In the genomic region with DNA sequence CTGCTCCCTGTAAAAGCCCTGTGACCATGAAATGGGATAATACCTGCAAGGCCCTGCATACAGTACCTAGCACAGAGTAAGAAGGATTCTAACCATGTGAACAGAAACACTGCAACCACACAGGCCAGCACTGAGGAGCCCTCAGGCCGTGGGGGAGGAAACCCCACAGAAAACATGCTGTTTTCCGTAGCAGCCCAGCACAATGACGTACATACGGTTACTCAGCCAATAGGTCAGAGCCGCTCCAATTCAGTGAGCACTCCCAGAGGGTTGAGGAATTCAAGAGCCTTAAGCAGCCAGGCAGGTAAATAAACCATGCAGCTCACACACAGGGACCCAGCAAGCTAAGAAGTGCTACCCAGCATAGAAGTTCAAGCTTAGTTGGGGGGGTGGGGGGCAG, we compare ENCODE assay signal across 11 mouse cellular contexts. TPM values are rescaled to one million over a fixed set of nuclear protein-coding genes. Genes with fewer than 3 reads are reported as not detected.
DNase-seq lines count a peak whose midpoint lies in the region; ATAC-seq and TF ChIP-seq lines count a peak whose summit lies in the region.
"Had no signal": no experiment of that assay in that cellular context is flagged by ENCODE, and none has a peak within 500 bp of the region (broad histone marks: within the 10 kb centered on the region; RNA-seq: fewer than 3 reads in every experiment).

No protein-coding gene starts in this region.

- no peaks in the 10 kb centered on the region for H3K27me3 ChIP-seq in kidney, adult 2 months (replicated peaks; ENCODE audit: control insufficient read depth, insufficient read depth, low read length)
- peaks cover 17% of the 10 kb centered on the region for H3K27me3 ChIP-seq in embryonic facial prominence, embryonic 10.5 days (replicated peaks; ENCODE audit: low read depth, poor library complexity, severe bottlenecking)
- no peaks in the 10 kb centered on the region for H3K27me3 ChIP-seq in kidney, postnatal 0 days (ENCODE audit: insufficient read depth, low read length)
- H3K27me3 ChIP-seq in midbrain, embryonic 13.5 days: no peaks in the 10 kb centered on the region
- no peaks in the 10 kb centered on the region for H3K27me3 ChIP-seq in liver, embryonic 11.5 days (replicated peaks; ENCODE audit: control insufficient read depth, insufficient read depth, low read length)

- peak; percentile 60 for DNase-seq in kidney, adult 2 months
- no peak for DNase-seq in kidney, adult 8-10 months
- no peak for DNase-seq in embryonic facial prominence, embryonic 10.5 days (ENCODE audit: low spot score)
- DNase-seq in kidney, postnatal 0 days (ENCODE audit: low spot score): no peak
- DNase-seq in embryo, embryonic 9.5 days (ENCODE audit: extremely low spot score): no peak
- DNase-seq in adrenal gland, postnatal 10 days: no peak
- DNase-seq in liver, embryonic 11.5 days (ENCODE audit: low spot score): no peak
- DNase-seq: heart, adult 18-20 months; thymus, adult 18-20 months had no signal

- H3K4me3 ChIP-seq in kidney, adult 2 months (ENCODE audit: insufficient read depth, low read depth, low read length): no peak overlapping the region
- H3K4me3 ChIP-seq in embryonic facial prominence, embryonic 10.5 days: peak overlapping the region; percentile 68; the same call in 1 of the 2 replicates
- H3K4me3 ChIP-seq in kidney, postnatal 0 days (replicated peaks; ENCODE audit: low read depth, low read length): no peak overlapping the region
- H3K4me3 ChIP-seq in midbrain, embryonic 13.5 days (replicated peaks): peak overlapping the region; percentile 81; the same call in 1 of the 2 replicates
- no peak overlapping the region for H3K4me3 ChIP-seq in liver, embryonic 11.5 days (ENCODE audit: low read depth, low read length)

- H3K9ac ChIP-seq in kidney, postnatal 0 days (ENCODE audit: low read depth, low read length): no peak overlapping the region
- peak overlapping the region; percentile 42 for H3K9ac ChIP-seq in midbrain, embryonic 13.5 days (replicated peaks)
- H3K9ac ChIP-seq in liver, embryonic 11.5 days (ENCODE audit: low read depth, low read length): no peak overlapping the region

- no peak for TF ChIP-seq POLR2A in kidney, adult 2 months (IDR thresholded peaks at IDR 0.05; ENCODE audit: low read depth, low read length)

- peak overlapping the region; percentile 19 for H3K27ac ChIP-seq in kidney, adult 2 months (ENCODE audit: insufficient read depth, low read depth, low read length)
- no peak overlapping the region; the same call in 1 of the 2 replicates for H3K27ac ChIP-seq in embryonic facial prominence, embryonic 10.5 days (replicated peaks)
- H3K27ac ChIP-seq in kidney, postnatal 0 days: peak overlapping the region; percentile 62
- no peak overlapping the region for H3K27ac ChIP-seq in midbrain, embryonic 13.5 days
- H3K27ac ChIP-seq in liver, embryonic 11.5 days (ENCODE audit: low read depth, low read length): no peak overlapping the region

- H3K9me3 ChIP-seq in embryonic facial prominence, embryonic 10.5 days: no peaks in the 10 kb centered on the region
- H3K9me3 ChIP-seq in kidney, postnatal 0 days (replicated peaks; ENCODE audit: low read length): no peaks in the 10 kb centered on the region
- no peaks in the 10 kb centered on the region for H3K9me3 ChIP-seq in midbrain, embryonic 13.5 days
- no peaks in the 10 kb centered on the region for H3K9me3 ChIP-seq in liver, embryonic 11.5 days (ENCODE audit: control insufficient read depth, low read length)
- H3K9me3 ChIP-seq: G1E had no signal

- WGBS in kidney, adult 2 months: 34% methylated on average over 5 of the region's 5 CpGs
- 40% methylated on average over 5 of the region's 5 CpGs for WGBS in embryonic facial prominence, embryonic 10.5 days
- WGBS in kidney, postnatal 0 days: 20% methylated on average over 5 of the region's 5 CpGs
- 48% methylated on average over 5 of the region's 5 CpGs for WGBS in midbrain, embryonic 13.5 days
- 79% methylated on average over 5 of the region's 5 CpGs for WGBS in liver, embryonic 11.5 days

- H3K4me2 ChIP-seq in kidney, postnatal 0 days (ENCODE audit: low read length): peak overlapping the region; percentile 88; the same call in 1 of the 2 replicates
- peak overlapping the region; percentile 95 for H3K4me2 ChIP-seq in midbrain, embryonic 13.5 days (replicated peaks)
- H3K4me2 ChIP-seq in liver, embryonic 11.5 days: no peak overlapping the region

- no peak for TF ChIP-seq CTCF in kidney, adult 2 months (conservative IDR thresholded peaks at IDR 0.05; ENCODE audit: insufficient read depth, insufficient read length, low read depth, low read length)
- TF ChIP-seq CTCF in kidney, postnatal 0 days (IDR thresholded peaks at IDR 0.05; ENCODE audit: low read depth): no peak

- ATAC-seq in kidney, postnatal 0 days (replicated peaks; ENCODE audit: low FRiP score, low read depth): peak; percentile 28; the same call in 1 of the 2 replicates
- ATAC-seq in midbrain, embryonic 13.5 days: no peak
- no peak for ATAC-seq in liver, embryonic 11.5 days (replicated peaks; ENCODE audit: low FRiP score)

- no peaks in the 10 kb centered on the region for H3K36me3 ChIP-seq in kidney, adult 2 months (ENCODE audit: control insufficient read depth, insufficient read depth, low read length)
- peaks cover 16% of the 10 kb centered on the region for H3K36me3 ChIP-seq in embryonic facial prominence, embryonic 10.5 days (replicated peaks)
- no peaks in the 10 kb centered on the region for H3K36me3 ChIP-seq in kidney, postnatal 0 days (ENCODE audit: insufficient read depth, low read length)
- no peaks in the 10 kb centered on the region for H3K36me3 ChIP-seq in midbrain, embryonic 13.5 days
- H3K36me3 ChIP-seq in liver, embryonic 11.5 days (ENCODE audit: control insufficient read depth, insufficient read depth, low read length): no peaks in the 10 kb centered on the region

- H3K4me1 ChIP-seq in kidney, adult 2 months (ENCODE audit: control insufficient read depth, insufficient read depth, low read length): peaks cover 18% of the 10 kb centered on the region
- peaks cover 68% of the 10 kb centered on the region for H3K4me1 ChIP-seq in embryonic facial prominence, embryonic 10.5 days
- H3K4me1 ChIP-seq in kidney, postnatal 0 days (replicated peaks; ENCODE audit: insufficient read depth, low read length): peaks cover 50% of the 10 kb centered on the region
- peaks cover 71% of the 10 kb centered on the region for H3K4me1 ChIP-seq in midbrain, embryonic 13.5 days (replicated peaks)
- peaks cover 57% of the 10 kb centered on the region for H3K4me1 ChIP-seq in liver, embryonic 11.5 days (replicated peaks; ENCODE audit: control insufficient read depth, insufficient read depth, low read length)

RNA-seq across cellular contexts. Expression of a gene that starts 2.4 kb away (rescaled TPM):
- 56.3 and 59.9 TPM in 2 replicates for polyA plus RNA-seq in kidney, adult 2 months (2012; rRNA removed)
- 91.0 and 93.5 TPM in 2 replicates for polyA plus RNA-seq in embryonic facial prominence, embryonic 10.5 days (2016; fragmentation: Nextera tagmentation; extraction: Ambion mirVana)
- 51.5 and 59.3 TPM in 2 replicates for polyA plus RNA-seq in kidney, postnatal 0 days (2015; fragmentation: Nextera tagmentation; extraction: Ambion mirVana)
- polyA plus RNA-seq in midbrain, embryonic 13.5 days (2015; fragmentation: Nextera tagmentation; extraction: Ambion mirVana): 91.6 and 98.6 TPM in 2 replicates
- total RNA-seq in adrenal gland, postnatal 10 days (2021): 10 to 100 TPM; 27.0 to 34.7 TPM
- 36.4 and 42.4 TPM in 2 replicates for polyA plus RNA-seq in liver, embryonic 11.5 days (2014; fragmentation: Nextera tagmentation; extraction: Ambion mirVana)

RNA-seq across cellular contexts. Expression of a gene that starts 36.3 kb away (rescaled TPM):
- 64.1 and 69.8 TPM in 2 replicates for polyA plus RNA-seq in kidney, adult 2 months (2012; rRNA removed)
- 59.2 and 64.6 TPM in 2 replicates for polyA plus RNA-seq in embryonic facial prominence, embryonic 10.5 days (2016; fragmentation: Nextera tagmentation; extraction: Ambion mirVana)
- 51.6 and 55.7 TPM in 2 replicates for polyA plus RNA-seq in kidney, postnatal 0 days (2015; fragmentation: Nextera tagmentation; extraction: Ambion mirVana)
- 69.6 and 73.8 TPM in 2 replicates for polyA plus RNA-seq in midbrain, embryonic 13.5 days (2015; fragmentation: Nextera tagmentation; extraction: Ambion mirVana)
- 10 to 100 TPM; 33.0 to 34.1 TPM for total RNA-seq in adrenal gland, postnatal 10 days (2021)
- 53.0 and 64.4 TPM in 2 replicates for polyA plus RNA-seq in liver, embryonic 11.5 days (2014; fragmentation: Nextera tagmentation; extraction: Ambion mirVana)

RNA-seq across cellular contexts. Expression of a gene that starts 44.6 kb away (rescaled TPM):
- not detected in 2 replicates for polyA plus RNA-seq in kidney, adult 2 months (2012; rRNA removed)
- polyA plus RNA-seq in embryonic facial prominence, embryonic 10.5 days (2016; fragmentation: Nextera tagmentation; extraction: Ambion mirVana): 3.0 and 3.2 TPM in 2 replicates
- polyA plus RNA-seq in kidney, postnatal 0 days (2015; fragmentation: Nextera tagmentation; extraction: Ambion mirVana): 0.58 and 0.60 TPM in 2 replicates
- 10.4 and 10.5 TPM in 2 replicates for polyA plus RNA-seq in midbrain, embryonic 13.5 days (2015; fragmentation: Nextera tagmentation; extraction: Ambion mirVana)
- total RNA-seq in adrenal gland, postnatal 10 days (2021): not detected
- 0.07 and 0.29 TPM in 2 replicates for polyA plus RNA-seq in liver, embryonic 11.5 days (2014; fragmentation: Nextera tagmentation; extraction: Ambion mirVana)
- total RNA-seq: heart, adult 18-20 months had no signal
- polyA plus RNA-seq: G1E had no signal

Comparison
In these comparisons a context has a peak if more than half of its experiments do, and no peak if none do; other contexts are left out.
1. H3K27ac ChIP-seq: peak in kidney, adult 2 months (single experiment) and kidney, postnatal 0 days (single experiment); none in embryonic facial prominence, embryonic 10.5 days (single experiment), midbrain, embryonic 13.5 days (single experiment) and liver, embryonic 11.5 days (single experiment).
2. H3K4me3 ChIP-seq: peak in embryonic facial prominence, embryonic 10.5 days (single experiment) and midbrain, embryonic 13.5 days (single experiment); none in kidney, adult 2 months (single experiment), kidney, postnatal 0 days (single experiment) and liver, embryonic 11.5 days (single experiment).